Mouse (Mus musculus) subcutaneous adipose tissue, adult 2 months (tissue): ENCODE measurements around the gene Gpr82. TPM values are rescaled to one million over a fixed set of nuclear protein-coding genes. Genes with fewer than 3 reads are reported as not detected.

Source experiments
- polyA plus RNA-seq: library from polyadenylated mRNA; depleted of rRNA; stranded (reverse); fragments of >200 nt; gene quantifications from 2 replicates; pipeline ENCODE4 v1.2.3, GENCODE M21; 2012; ENCODE audit warnings: low replicate concordance; rRNA removed

Gpr82 gene
- polyA plus RNA-seq = 0.15 TPM in 1 of 2 replicates, not detected in the other

DNA sequence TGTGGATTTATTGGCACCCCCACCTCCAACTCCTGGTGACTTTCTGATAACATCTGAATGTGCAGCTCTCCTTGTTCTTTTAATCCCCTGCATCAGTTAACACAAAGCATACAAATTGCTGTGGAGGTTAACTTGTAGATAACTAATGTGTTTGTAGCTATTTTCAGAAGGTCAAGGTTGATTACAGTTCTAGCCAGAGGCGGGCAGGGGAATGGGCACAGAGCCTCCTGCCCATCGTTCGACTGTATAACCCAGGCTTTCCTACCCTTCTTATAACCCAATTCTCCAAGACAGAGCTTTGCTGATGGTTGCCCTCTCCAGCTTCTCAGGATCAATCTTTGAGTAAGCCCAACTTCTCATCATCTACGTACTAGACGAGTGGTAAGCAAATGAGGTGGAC, at the start of gene Gpr82:
Gpr82 (plus strand) TSS at position 301 of the 400 bp plus-strand sequence.

DNA sequence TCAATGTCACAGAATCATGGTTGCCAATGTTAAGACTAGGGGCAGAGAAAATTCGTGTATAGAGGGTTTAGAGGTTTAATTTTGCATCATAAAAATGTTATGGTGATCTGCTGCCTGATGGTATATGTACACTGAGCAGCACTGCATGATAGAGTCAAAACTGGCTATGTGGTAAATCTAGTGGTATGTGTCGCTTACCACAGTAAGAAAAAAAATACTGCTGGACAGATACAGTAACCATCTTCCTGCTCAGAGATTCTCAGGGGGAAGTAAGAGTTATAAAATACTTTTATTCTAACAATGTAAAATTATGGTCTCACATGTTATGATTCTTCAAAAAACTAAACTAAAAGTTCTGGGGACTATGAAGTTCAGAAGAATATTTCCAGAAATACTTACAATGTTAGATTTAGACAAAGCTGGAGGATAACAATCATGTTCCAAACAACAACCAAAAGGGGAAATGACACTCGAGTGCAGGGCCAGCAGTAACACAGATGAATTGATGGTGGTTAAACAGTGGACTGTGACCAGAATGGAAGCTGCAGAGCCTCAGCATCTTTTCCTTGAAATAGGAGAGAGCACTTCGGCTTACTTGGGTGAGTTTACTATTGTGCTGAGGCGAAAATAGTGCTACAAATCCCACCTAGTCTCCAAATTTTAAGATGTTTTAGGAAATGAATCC, 29.4 kb upstream of the Gpr82 start, which contains the start of gene Gpr34:
Gpr34 (plus strand) TSS at position 491 of the 685 bp plus-strand sequence.

Other genes starting within 250 kb of the Gpr82 start
- 0.13 and 0.21 TPM in 2 replicates for gene Nyx, start 195.3 kb upstream of the Gpr82 start, polyA plus RNA-seq
- 1.6 and 1.8 TPM in 2 replicates for gene Gpr34, start 29.3 kb upstream of the Gpr82 start, polyA plus RNA-seq
- gene Cask, start 190.0 kb downstream of the Gpr82 start, polyA plus RNA-seq = 8.8 TPM in 2 replicates